Mouse (Mus musculus): ENCODE data around the gene Pdf. TPM values are rescaled to one million over a fixed set of nuclear protein-coding genes. Genes with fewer than 3 reads are reported as not detected.
"Not testable (repeated sequence)": the region's sequence is repeated elsewhere in the genome, so short reads cannot be mapped to it uniquely, and the experiment has no call there.

Gene Pdf
- polyA plus RNA-seq, 2 experiments = 34.6 to 35.7 TPM

GRCm38 (mm10) chr8:107036626-107037025, 11.8 kb downstream of the Pdf start:
- H3K27me3 ChIP-seq (ENCODE audit: control insufficient read depth, insufficient read depth, low read length) = no peaks in the 10 kb centered on the region
- H3K27ac ChIP-seq (replicated peaks; ENCODE audit: low read depth, low read length) = no peak overlapping the region
- no peak for DNase-seq (ENCODE audit: low spot score)
- H3K9ac ChIP-seq (ENCODE audit: low read depth, low read length, severe bottlenecking) = no peak overlapping the region
- peaks cover 7% of the 10 kb centered on the region for H3K4me1 ChIP-seq (ENCODE audit: control insufficient read depth, insufficient read depth, low read length)
- WGBS = 92% methylated on average over 8 of the region's 8 CpGs
- peaks cover 50% of the 10 kb centered on the region for H3K36me3 ChIP-seq (ENCODE audit: control insufficient read depth, insufficient read depth, low read length)
- no peaks in the 10 kb centered on the region for H3K9me3 ChIP-seq (ENCODE audit: control insufficient read depth, low read length)
- H3K4me2 ChIP-seq (replicated peaks; ENCODE audit: low read depth, low read length, severe bottlenecking) = no peak overlapping the region
- TF ChIP-seq POLR2A (IDR thresholded peaks at IDR 0.05; ENCODE audit: borderline replicate concordance, extremely low read depth, insufficient read depth, insufficient read length) = no peak
- no peak overlapping the region for H3K4me3 ChIP-seq (replicated peaks; ENCODE audit: low read length)
- no peak for ATAC-seq (ENCODE audit: low FRiP score, low read depth)

GRCm38 (mm10) chr8:107035641-107036040, 12.8 kb downstream of the Pdf start:
- DNase-seq (ENCODE audit: low spot score) (no peak), ATAC-seq (ENCODE audit: low FRiP score, low read depth) (no peak)
- Histone ChIP-seq H3K9ac (ENCODE audit: low read depth, low read length, severe bottlenecking) (no peak overlapping the region), H3K36me3 (ENCODE audit: control insufficient read depth, insufficient read depth, low read length) (peaks cover 40% of the 10 kb centered on the region), H3K4me3 (replicated peaks; ENCODE audit: low read length) (no peak overlapping the region), H3K4me1 (ENCODE audit: control insufficient read depth, insufficient read depth, low read length) (peaks cover 7% of the 10 kb centered on the region), H3K27ac (replicated peaks; ENCODE audit: low read depth, low read length) (no peak overlapping the region), H3K4me2 (replicated peaks; ENCODE audit: low read depth, low read length, severe bottlenecking) (no peak overlapping the region), H3K27me3 (ENCODE audit: control insufficient read depth, insufficient read depth, low read length) (no peaks in the 10 kb centered on the region), H3K9me3 (ENCODE audit: control insufficient read depth, low read length) (no peaks in the 10 kb centered on the region)
- TF ChIP-seq POLR2A (IDR thresholded peaks at IDR 0.05; ENCODE audit: borderline replicate concordance, extremely low read depth, insufficient read depth, insufficient read length) = no peak
- 85% methylated on average over 3 of the region's 3 CpGs for WGBS

GRCm38 (mm10) chr8:107033609-107034008, 14.8 kb downstream of the Pdf start:
- not testable (repeated sequence) for H3K4me2 ChIP-seq (replicated peaks; ENCODE audit: low read depth, low read length, severe bottlenecking); H3K9ac ChIP-seq (ENCODE audit: low read depth, low read length, severe bottlenecking); H3K9me3 ChIP-seq (ENCODE audit: control insufficient read depth, low read length); H3K27me3 ChIP-seq (ENCODE audit: control insufficient read depth, insufficient read depth, low read length); H3K4me1 ChIP-seq (ENCODE audit: control insufficient read depth, insufficient read depth, low read length); ATAC-seq (ENCODE audit: low FRiP score, low read depth); H3K4me3 ChIP-seq (replicated peaks; ENCODE audit: low read length); H3K27ac ChIP-seq (replicated peaks; ENCODE audit: low read depth, low read length); DNase-seq (ENCODE audit: low spot score)
- peaks cover 21% of the 10 kb centered on the region for H3K36me3 ChIP-seq (ENCODE audit: control insufficient read depth, insufficient read depth, low read length)
- 92% methylated on average over 2 of the region's 2 CpGs for WGBS

GRCm38 (mm10) chr8:107031577-107032090, 16.8 kb downstream of the Pdf start:
- Histone ChIP-seq H3K4me1 (ENCODE audit: control insufficient read depth, insufficient read depth, low read length) (peaks cover 7% of the 10 kb centered on the region), H3K27ac (replicated peaks; ENCODE audit: low read depth, low read length) (peak overlapping the region; percentile 61; the same call in 1 of the 2 replicates), H3K9ac (ENCODE audit: low read depth, low read length, severe bottlenecking) (peak overlapping the region; percentile 92), H3K27me3 (ENCODE audit: control insufficient read depth, insufficient read depth, low read length) (no peaks in the 10 kb centered on the region), H3K4me3 (replicated peaks; ENCODE audit: low read length) (peak overlapping the region; percentile 99), H3K36me3 (ENCODE audit: control insufficient read depth, insufficient read depth, low read length) (peaks cover 10% of the 10 kb centered on the region; the same call in 1 of the 2 replicates), H3K4me2 (replicated peaks; ENCODE audit: low read depth, low read length, severe bottlenecking) (peak overlapping the region; percentile 71), H3K9me3 (ENCODE audit: control insufficient read depth, low read length) (no peaks in the 10 kb centered on the region)
- no peak for DNase-seq (ENCODE audit: low spot score)
- no peak for TF ChIP-seq POLR2A (IDR thresholded peaks at IDR 0.05; ENCODE audit: borderline replicate concordance, extremely low read depth, insufficient read depth, insufficient read length)
- no peak for ATAC-seq (ENCODE audit: low FRiP score, low read depth)
- WGBS = under 1% methylated on average over 33 of the region's 40 CpGs

GRCm38 (mm10) chr8:107030650-107031576, 17.5 kb downstream of the Pdf start, which contains the start of gene Vps4a:
Vps4a (plus strand) TSS chr8:107031222.
- ATAC-seq (ENCODE audit: low FRiP score, low read depth) (peak; percentile 96), DNase-seq (ENCODE audit: low spot score) (peak; percentile 91)
- 9% methylated on average over 31 of the region's 66 CpGs for WGBS
- peaks cover 4% of the 10 kb centered on the region; the same call in 1 of the 2 replicates for H3K36me3 ChIP-seq (ENCODE audit: control insufficient read depth, insufficient read depth, low read length)
- peak; percentile 58; the same call in 1 of the 2 replicates for TF ChIP-seq POLR2A (IDR thresholded peaks at IDR 0.05; ENCODE audit: borderline replicate concordance, extremely low read depth, insufficient read depth, insufficient read length)
- H3K4me2 ChIP-seq (replicated peaks; ENCODE audit: low read depth, low read length, severe bottlenecking) = peak within 1 kb of the TSS; percentile 71
- peaks cover 7% of the 10 kb centered on the region for H3K4me1 ChIP-seq (ENCODE audit: control insufficient read depth, insufficient read depth, low read length)
- H3K27me3 ChIP-seq (ENCODE audit: control insufficient read depth, insufficient read depth, low read length) = no peaks in the 10 kb centered on the region
- H3K4me3 ChIP-seq (replicated peaks; ENCODE audit: low read length) = peak within 1 kb of the TSS; percentile 99
- H3K9me3 ChIP-seq (ENCODE audit: control insufficient read depth, low read length) = no peaks in the 10 kb centered on the region
- H3K27ac ChIP-seq (replicated peaks; ENCODE audit: low read depth, low read length) = peak within 1 kb of the TSS; percentile 61
- H3K9ac ChIP-seq (ENCODE audit: low read depth, low read length, severe bottlenecking) = peak within 1 kb of the TSS; percentile 92
